Mouse (Mus musculus) hindbrain, embryonic 13.5 days (tissue): ENCODE results near the gene Stk32c. TPM values are rescaled to one million over a fixed set of nuclear protein-coding genes. Genes with fewer than 3 reads are reported as not detected.

ENCODE experiments used
- ATAC-seq: fragments of 200-750 bp; cut with Nextera tagmentation; 2 replicates; pipeline ENCODE4 v1.8.0; 2017; ENCODE audit warnings: moderate TSS enrichment; ENCODE audit not compliant: low FRiP score
- H3K27ac ChIP-seq: fragments of 300-500 bp; sonication (generic); 2 replicates; pipeline ENCODE4 v1.5.1; 2015; ENCODE audit warnings: inconsistent platforms, mild to moderate bottlenecking, moderate library complexity
- H3K27me3 ChIP-seq: fragments of 300-500 bp; sonication (generic); 2 replicates; pipeline ENCODE4 v1.6.1; 2015; ENCODE audit warnings: mild to moderate bottlenecking, inconsistent platforms
- H3K36me3 ChIP-seq: fragments of 300-500 bp; sonication (generic); 2 replicates; pipeline ENCODE4 v1.6.1; 2015; ENCODE audit warnings: mild to moderate bottlenecking, inconsistent platforms
- H3K4me1 ChIP-seq: fragments of 300-500 bp; sonication (generic); replicated peaks from 2 replicates; pipeline ENCODE4 v1.6.1; 2015; ENCODE audit warnings: inconsistent platforms
- H3K4me2 ChIP-seq: fragments of 300-500 bp; sonication (generic); 2 replicates; pipeline ENCODE4 v1.6.1; 2015; ENCODE audit warnings: inconsistent platforms, mild to moderate bottlenecking, moderate library complexity
- H3K4me3 ChIP-seq: fragments of 300-500 bp; sonication (generic); 2 replicates; pipeline ENCODE4 v1.5.1; 2015; ENCODE audit warnings: mild to moderate bottlenecking, inconsistent platforms
- H3K9ac ChIP-seq: fragments of 300-500 bp; sonication (generic); 2 replicates; pipeline ENCODE4 v1.6.1; 2015; ENCODE audit warnings: mild to moderate bottlenecking, inconsistent platforms
- H3K9me3 ChIP-seq: fragments of 300-500 bp; sonication (generic); 2 replicates; pipeline ENCODE4 v1.6.1; 2016; ENCODE audit warnings: inconsistent platforms
- WGBS: fragments of 180-500 bp; shearing (Covaris S2); methylation state at CpG from one replicate; pipeline ENCODE4 v1.1.7; 2015; 5-methylcytosine and 5-hydroxymethylcytosine counted together
- polyA plus RNA-seq: library from polyadenylated mRNA; unstranded; fragments of >200 nt; fragmentation: Nextera tagmentation; extraction: Ambion mirVana; gene quantifications from 2 replicates; pipeline ENCODE4 v1.2.1, GENCODE M21; 2015

Gene Stk32c
- polyA plus RNA-seq, 1 experiment from 2014 or later = 1.1 TPM

DNA sequence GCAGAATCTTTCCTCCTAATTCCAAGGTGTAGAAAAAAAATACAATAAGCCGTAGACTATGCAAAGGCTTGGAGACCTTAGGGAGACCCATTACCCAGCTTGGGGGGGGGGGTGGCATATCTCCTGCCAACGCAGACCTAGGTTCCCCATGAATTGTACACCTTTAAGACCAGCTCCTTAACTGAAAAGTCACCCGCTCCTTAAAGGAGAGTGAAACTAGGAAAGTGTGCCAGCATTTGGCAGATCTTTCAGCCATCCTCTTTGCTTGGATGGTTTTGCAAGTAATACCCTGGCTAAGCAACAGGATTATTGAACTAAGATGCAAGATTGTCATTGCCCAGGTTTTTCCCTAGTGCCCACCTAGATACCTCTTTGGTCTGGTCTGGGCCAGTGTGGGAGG, 644 bp upstream of the Stk32c start:
- Histone ChIP-seq H3K27me3 (no peaks in the 10 kb centered on the region), H3K4me2 (peak overlapping the region; percentile 59), H3K9me3 (no peaks in the 10 kb centered on the region), H3K27ac (peak overlapping the region; percentile 93; the same call in 1 of the 2 replicates), H3K9ac (peak overlapping the region; percentile 70), H3K36me3 (no peaks in the 10 kb centered on the region), H3K4me3 (peak overlapping the region; percentile 52), H3K4me1 (peaks cover 17% of the 10 kb centered on the region)
- 62% methylated on average over 3 of the region's 3 CpGs for WGBS
- ATAC-seq = peak; percentile 22

DNA sequence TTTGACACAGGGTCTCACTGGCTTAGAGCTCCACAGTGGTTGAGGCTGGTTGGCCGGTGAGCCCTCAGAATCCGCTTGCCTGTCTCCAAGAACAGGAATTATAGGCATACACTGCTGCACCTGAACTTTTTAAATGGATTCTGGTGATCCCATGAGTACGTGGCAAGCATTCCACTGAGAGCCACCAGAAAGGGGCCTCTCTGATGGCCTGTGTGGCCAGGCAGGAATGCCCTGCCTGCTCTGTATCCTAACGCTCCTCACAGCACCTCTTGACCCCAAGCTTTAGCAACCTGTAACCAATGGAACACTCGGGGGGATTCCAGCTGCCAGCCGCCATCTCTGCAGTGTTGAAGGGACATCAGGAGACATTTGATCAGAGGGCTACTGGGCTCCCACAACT, 1.3 kb downstream of the Stk32c start:
- Histone ChIP-seq H3K4me2 (no peak overlapping the region), H3K4me3 (no peak overlapping the region), H3K4me1 (peaks cover 17% of the 10 kb centered on the region), H3K9me3 (no peaks in the 10 kb centered on the region), H3K27ac (no peak overlapping the region), H3K36me3 (no peaks in the 10 kb centered on the region), H3K9ac (no peak overlapping the region), H3K27me3 (0 out of 2 replicates have a peak, but pooled peaks cover 3% of the 10 kb centered on the region)
- no peak for ATAC-seq
- 85% methylated on average over 6 of the region's 6 CpGs for WGBS

GRCm38 (mm10) chr7:139208773-139209095, 4.4 kb downstream of the Stk32c start:
- Histone ChIP-seq H3K9me3 (no peaks in the 10 kb centered on the region), H3K4me3 (no peak overlapping the region), H3K27me3 (0 out of 2 replicates have a peak, but pooled peaks cover 6% of the 10 kb centered on the region), H3K36me3 (no peaks in the 10 kb centered on the region), H3K4me1 (peaks cover 14% of the 10 kb centered on the region), H3K27ac (no peak overlapping the region), H3K9ac (no peak overlapping the region), H3K4me2 (no peak overlapping the region)
- ATAC-seq = no peak
- WGBS = 89% methylated on average over 4 of the region's 4 CpGs

GRCm38 (mm10) chr7:139208023-139208772, 4.9 kb downstream of the Stk32c start:
- H3K9me3 ChIP-seq = no peaks in the 10 kb centered on the region
- peaks cover 11% of the 10 kb centered on the region for H3K4me1 ChIP-seq
- H3K36me3 ChIP-seq = no peaks in the 10 kb centered on the region
- H3K27ac ChIP-seq = no peak overlapping the region
- H3K9ac ChIP-seq = no peak overlapping the region
- 34% methylated on average over 7 of the region's 7 CpGs for WGBS
- 0 out of 2 replicates have a peak, but pooled peaks cover 6% of the 10 kb centered on the region for H3K27me3 ChIP-seq
- ATAC-seq = no peak
- H3K4me3 ChIP-seq = no peak overlapping the region
- H3K4me2 ChIP-seq = no peak overlapping the region

DNA sequence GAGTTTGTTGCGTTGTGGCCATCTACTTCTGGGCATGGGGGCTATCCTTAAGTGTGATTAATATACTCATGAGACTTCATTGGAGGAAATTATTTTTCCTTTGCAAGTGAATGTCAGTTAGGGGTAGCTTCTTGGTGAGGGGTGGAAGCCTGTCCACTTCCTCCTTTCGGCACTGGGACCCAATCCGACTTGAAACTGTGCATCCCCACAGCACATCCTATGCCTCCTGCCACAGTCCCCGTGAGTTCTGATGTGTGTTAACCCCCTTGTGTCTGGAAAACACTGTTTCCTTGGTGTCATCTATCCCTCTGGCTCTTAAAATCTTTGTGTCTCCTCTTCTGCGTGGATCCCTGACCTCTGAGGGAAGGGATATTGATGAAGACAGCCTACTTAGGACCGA, 11.9 kb downstream of the Stk32c start:
- no peak overlapping the region for H3K4me2 ChIP-seq
- H3K36me3 ChIP-seq = no peaks in the 10 kb centered on the region
- H3K27ac ChIP-seq = no peak overlapping the region
- no peak overlapping the region for H3K4me3 ChIP-seq
- no peak overlapping the region for H3K9ac ChIP-seq
- 0 out of 2 replicates have a peak, but pooled peaks cover 10% of the 10 kb centered on the region for H3K27me3 ChIP-seq
- H3K9me3 ChIP-seq = no peaks in the 10 kb centered on the region
- no peak for ATAC-seq
- no peaks in the 10 kb centered on the region for H3K4me1 ChIP-seq
- WGBS = 62% methylated on average over 6 of the region's 6 CpGs

- ATAC-seq = no peak
- H3K4me2 ChIP-seq = no peak overlapping the region
- H3K27ac ChIP-seq = no peak overlapping the region
- no peak overlapping the region for H3K4me3 ChIP-seq
- H3K27me3 ChIP-seq = 0 out of 2 replicates have a peak, but pooled peaks cover 10% of the 10 kb centered on the region
- H3K9me3 ChIP-seq = no peaks in the 10 kb centered on the region
- H3K9ac ChIP-seq = no peak overlapping the region
- H3K36me3 ChIP-seq = no peaks in the 10 kb centered on the region
- H3K4me1 ChIP-seq = no peaks in the 10 kb centered on the region
- 35% methylated on average over 7 of the region's 7 CpGs for WGBS
Observed at GRCm38 (mm10) chr7:139200108-139200507, 13.0 kb downstream of the Stk32c start.

DNA sequence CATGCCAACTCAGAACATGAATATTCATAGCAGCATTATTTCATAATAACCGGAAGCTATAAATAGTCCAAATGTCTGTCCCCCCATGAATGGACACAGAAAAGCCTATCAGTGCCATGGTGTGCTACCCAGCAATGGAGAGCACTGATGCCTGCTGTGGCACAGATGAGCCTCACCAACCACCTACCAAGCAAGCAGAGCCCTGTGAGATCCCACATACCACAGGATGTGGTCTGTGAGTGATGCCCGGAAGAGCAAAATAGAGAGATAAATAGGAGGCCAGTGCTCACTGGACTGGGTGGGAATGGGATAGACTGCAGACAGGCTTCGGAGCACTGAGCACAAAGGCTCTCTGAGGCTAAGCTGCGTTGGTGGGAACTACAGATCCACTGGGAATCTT, 16.1 kb downstream of the Stk32c start:
- Histone ChIP-seq H3K27me3 (0 out of 2 replicates have a peak, but pooled peaks cover 5% of the 10 kb centered on the region), H3K9ac (no peak overlapping the region), H3K27ac (no peak overlapping the region), H3K36me3 (no peaks in the 10 kb centered on the region), H3K4me2 (no peak overlapping the region), H3K4me3 (no peak overlapping the region), H3K4me1 (no peaks in the 10 kb centered on the region), H3K9me3 (no peaks in the 10 kb centered on the region)
- 77% methylated on average over 4 of the region's 4 CpGs for WGBS
- ATAC-seq = no peak

DNA sequence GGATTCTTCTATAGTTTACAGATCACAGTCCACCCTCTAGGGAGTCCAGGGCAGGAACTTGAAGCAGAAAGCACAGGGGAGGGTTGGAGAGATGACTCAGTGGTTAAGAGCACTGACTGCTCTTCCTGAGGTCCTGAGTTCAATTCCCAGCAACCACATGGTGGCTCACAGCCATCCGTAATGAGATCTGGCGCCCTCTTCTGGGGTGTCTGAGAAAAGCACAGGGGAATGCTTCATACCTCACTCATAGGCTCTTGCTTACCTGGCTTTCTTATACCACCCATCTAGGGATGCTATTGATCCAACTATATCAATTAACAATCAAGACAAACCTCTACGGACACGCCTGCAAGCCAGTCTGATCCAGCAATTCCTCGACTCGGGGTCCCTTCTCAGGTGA, 21.5 kb downstream of the Stk32c start:
- peaks cover 7% of the 10 kb centered on the region; the same call in 1 of the 2 replicates for H3K9me3 ChIP-seq
- peaks cover 16% of the 10 kb centered on the region for H3K4me1 ChIP-seq
- whole genome bisulfite sequencing = 66% methylated on average over 6 of the region's 6 CpGs
- H3K4me2 ChIP-seq = no peak overlapping the region
- no peak overlapping the region for H3K9ac ChIP-seq
- H3K4me3 ChIP-seq = no peak overlapping the region
- no peaks in the 10 kb centered on the region for H3K36me3 ChIP-seq
- H3K27me3 ChIP-seq = peaks cover 28% of the 10 kb centered on the region
- ATAC-seq = no peak
- H3K27ac ChIP-seq = no peak overlapping the region

DNA sequence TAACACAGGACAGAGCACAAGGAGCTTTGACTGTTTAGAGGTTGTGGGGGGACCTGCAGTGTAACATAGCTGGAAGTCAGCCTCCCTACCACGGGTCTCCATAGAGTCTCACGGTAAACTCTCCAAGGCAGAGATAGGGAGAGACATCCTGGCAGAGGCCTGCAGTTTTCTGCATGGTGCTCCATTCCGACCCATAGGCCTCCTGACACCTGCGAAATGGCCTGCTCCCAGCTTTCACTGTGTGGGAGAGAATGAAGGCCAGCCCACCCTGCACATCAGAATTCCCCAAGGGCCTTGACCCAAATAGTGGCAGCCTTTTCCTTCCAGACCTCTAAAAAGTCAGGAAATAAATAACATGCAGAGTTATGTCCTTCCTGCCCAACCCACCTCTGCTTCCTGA, 22.5 kb downstream of the Stk32c start:
- ATAC-seq = no peak
- H3K4me3 ChIP-seq = no peak overlapping the region
- H3K36me3 ChIP-seq = no peaks in the 10 kb centered on the region
- peaks cover 16% of the 10 kb centered on the region for H3K4me1 ChIP-seq
- peaks cover 38% of the 10 kb centered on the region for H3K27me3 ChIP-seq
- H3K9ac ChIP-seq = no peak overlapping the region
- peaks cover 7% of the 10 kb centered on the region; the same call in 1 of the 2 replicates for H3K9me3 ChIP-seq
- WGBS = 90% methylated on average over 4 of the region's 4 CpGs
- no peak overlapping the region for H3K27ac ChIP-seq
- no peak overlapping the region for H3K4me2 ChIP-seq

DNA sequence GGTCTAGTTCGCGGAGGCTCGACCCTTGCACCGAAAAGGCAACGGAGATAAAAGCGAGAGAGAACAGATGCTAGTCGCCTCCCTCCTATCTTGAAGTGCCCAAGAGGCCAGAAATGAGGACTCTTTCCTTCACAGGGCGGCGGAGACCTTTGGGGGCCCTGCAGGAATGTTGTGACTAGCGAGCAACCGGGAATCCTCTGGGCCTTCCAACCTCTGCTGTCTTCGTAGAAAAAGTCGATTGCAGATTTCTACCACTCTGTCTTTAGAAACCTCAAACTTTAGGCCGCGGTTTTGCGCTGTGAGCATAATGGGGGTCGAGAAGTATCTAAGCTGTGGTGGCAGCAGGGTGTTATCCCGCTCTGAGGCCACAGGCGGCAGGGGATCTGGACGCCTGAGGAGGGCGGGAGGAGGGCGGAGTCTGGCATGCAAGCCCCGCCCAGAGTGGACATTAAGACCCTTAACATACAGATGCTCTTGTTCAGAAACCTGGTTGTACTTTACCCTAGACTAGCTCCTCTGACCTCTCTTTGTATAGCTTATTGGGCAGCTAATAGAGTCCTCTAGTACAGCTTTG, 24.4 kb downstream of the Stk32c start:
- Histone ChIP-seq H3K9me3 (peaks cover 7% of the 10 kb centered on the region; the same call in 1 of the 2 replicates), H3K4me1 (peaks cover 16% of the 10 kb centered on the region), H3K27me3 (peaks cover 49% of the 10 kb centered on the region), H3K4me3 (peak overlapping the region; percentile 73), H3K9ac (peak overlapping the region; percentile 86), H3K27ac (no peak overlapping the region), H3K36me3 (no peaks in the 10 kb centered on the region), H3K4me2 (peak overlapping the region; percentile 91)
- WGBS = 1% methylated on average over 23 of the region's 23 CpGs
- peak; percentile 58; the same call in 1 of the 2 replicates for ATAC-seq

DNA sequence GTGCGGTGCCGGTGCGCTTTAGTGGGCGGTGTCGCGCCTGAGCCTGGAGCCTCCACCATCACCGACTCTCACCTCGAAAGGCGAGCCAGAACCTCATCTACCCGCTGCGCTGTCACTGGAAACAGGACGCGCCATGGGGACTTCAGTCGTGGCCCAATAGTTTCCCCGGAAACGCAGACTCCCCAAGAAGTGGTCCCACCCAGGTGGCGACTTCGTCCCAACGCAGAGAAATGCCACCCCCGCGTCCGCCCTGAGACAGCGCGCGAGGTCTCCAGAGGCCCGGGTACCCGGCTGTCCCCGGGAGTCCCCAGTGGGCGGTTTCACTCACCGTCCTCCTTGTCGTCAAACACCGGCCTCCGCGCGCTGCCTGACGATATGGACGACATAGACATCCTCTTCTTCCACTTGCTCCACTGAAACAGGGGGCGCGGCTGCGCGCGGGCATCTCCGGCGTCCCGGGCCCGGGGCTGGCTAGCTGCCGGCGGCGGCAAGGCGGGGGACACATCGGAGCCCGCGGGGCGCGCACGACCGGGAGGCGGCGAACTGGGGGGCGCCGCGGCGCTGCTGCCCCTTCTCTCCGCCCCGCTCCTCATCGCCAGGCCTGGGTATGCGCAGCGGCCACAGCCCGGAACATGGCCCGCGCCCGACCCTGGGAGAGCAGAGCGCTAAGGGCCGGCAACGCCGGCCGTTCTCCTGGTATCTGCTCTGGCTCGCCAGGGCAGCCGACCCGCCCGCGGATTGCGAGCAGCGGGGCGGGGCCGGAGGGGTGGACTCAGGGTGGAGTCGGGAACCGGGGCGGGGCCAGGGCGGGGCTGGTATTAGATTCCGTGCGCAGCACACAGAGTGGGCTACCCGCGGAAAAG, 25.1 kb downstream of the Stk32c start:
- Histone ChIP-seq H3K4me1 (peaks cover 16% of the 10 kb centered on the region), H3K27ac (peak overlapping the region; percentile 66), H3K9ac (peak overlapping the region; percentile 86), H3K27me3 (peaks cover 49% of the 10 kb centered on the region), H3K4me2 (peak overlapping the region; percentile 91), H3K4me3 (peak overlapping the region; percentile 73), H3K36me3 (no peaks in the 10 kb centered on the region), H3K9me3 (peaks cover 7% of the 10 kb centered on the region; the same call in 1 of the 2 replicates)
- under 1% methylated on average over 87 of the region's 94 CpGs for WGBS
- ATAC-seq = peak; percentile 92

DNA sequence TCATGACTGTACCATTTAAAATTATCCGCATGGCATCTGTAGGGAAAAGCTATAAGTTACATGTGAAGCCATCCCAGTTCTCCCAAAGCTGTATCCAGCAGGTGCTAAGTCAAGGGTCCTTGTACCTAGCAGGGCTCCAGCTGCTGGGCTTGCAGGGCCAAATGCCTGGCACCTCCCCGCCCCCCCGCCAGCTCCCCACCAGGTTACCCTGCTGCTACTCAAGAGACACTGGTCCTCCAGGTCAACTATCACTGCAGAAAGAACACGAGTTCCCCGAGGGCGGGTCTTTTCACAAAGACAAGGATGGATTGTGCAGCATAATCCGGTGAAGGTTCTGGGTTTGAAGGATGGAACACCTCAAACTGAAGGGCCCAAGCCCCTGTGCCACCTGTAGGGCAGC, 25.8 kb downstream of the Stk32c start:
- Histone ChIP-seq H3K27ac (no peak overlapping the region), H3K4me2 (peak overlapping the region; percentile 91), H3K9me3 (peaks cover 7% of the 10 kb centered on the region; the same call in 1 of the 2 replicates), H3K9ac (peak overlapping the region; percentile 86), H3K4me3 (peak overlapping the region; percentile 73), H3K36me3 (no peaks in the 10 kb centered on the region), H3K4me1 (peaks cover 16% of the 10 kb centered on the region), H3K27me3 (peaks cover 49% of the 10 kb centered on the region)
- WGBS = 40% methylated on average over 7 of the region's 7 CpGs
- ATAC-seq = no peak
